Mouse (Mus musculus): Measurements from ENCODE around the gene Nfic.

GRCm38 (mm10) chr10:81460951-81461350 is 5.5 kb upstream of the Nfic start:
- no peak for TF ChIP-seq CTCF (IDR thresholded peaks at IDR 0.05; ENCODE audit: low read depth, low read length)
- no peak for TF ChIP-seq POLR2A (IDR thresholded peaks at IDR 0.05; ENCODE audit: borderline replicate concordance, low read depth, low read length)
